Mouse (Mus musculus): ENCODE data around the gene Mcm2.

- TF ChIP-seq CTCF (IDR thresholded peaks at IDR 0.05; ENCODE audit: insufficient read depth, low read depth, low read length) (no peak), POLR2A (IDR thresholded peaks at IDR 0.05; ENCODE audit: insufficient read depth, low read depth, low read length) (no peak)
These were observed 14.4 kb upstream of the Mcm2 start for GRCm38 (mm10) chr6:88913022-88913421.

Data from olfactory bulb, adult 2 months (tissue).